Mouse (Mus musculus) c-Kit-positive CD71-negative TER-119-negative erythroid progenitor cells, embryonic 14.5 days (primary cell): ENCODE results near the gene Ccar1.
A peak's percentile ranks its signal among the peaks of the same experiment; 100 is the strongest.
"Not testable (repeated sequence)": the region's sequence is repeated elsewhere in the genome, so short reads cannot be mapped to it uniquely, and the experiment has no call there.

ENCODE experiments used
- DNase-seq: peaks from one replicate; pipeline ENCODE4 v3.0.0-alpha.2; 2013; ENCODE audit warnings: low read depth

Gene Ccar1

GRCm38 (mm10) chr10:62792177-62793090, at the start of gene Ccar1:
Ccar1 (minus strand) TSS chr10:62792286.
- peak; percentile 97 for DNase-seq

- no peak for DNase-seq
These were observed 48.6 kb upstream of the Ccar1 start for GRCm38 (mm10) chr10:62840687-62841086.

GRCm38 (mm10) chr10:62837987-62838386, 45.9 kb upstream of the Ccar1 start:
- DNase-seq: no peak

- no peak for DNase-seq
These were observed 40.7 kb upstream of the Ccar1 start for GRCm38 (mm10) chr10:62832783-62833182.

GRCm38 (mm10) chr10:62831546-62831945, 39.5 kb upstream of the Ccar1 start:
- no peak for DNase-seq

GRCm38 (mm10) chr10:62824474-62824873, 32.4 kb upstream of the Ccar1 start:
- no peak for DNase-seq

- DNase-seq: no peak
These were observed 31.3 kb upstream of the Ccar1 start for GRCm38 (mm10) chr10:62823431-62823830.

GRCm38 (mm10) chr10:62810010-62810409, 17.9 kb upstream of the Ccar1 start:
- no peak for DNase-seq

GRCm38 (mm10) chr10:62808766-62809165, 16.7 kb upstream of the Ccar1 start:
- DNase-seq: no peak

- no peak for DNase-seq
These were observed 16.2 kb upstream of the Ccar1 start for GRCm38 (mm10) chr10:62808316-62808715.

- DNase-seq: peak; percentile 9
These were observed 12.0 kb upstream of the Ccar1 start for GRCm38 (mm10) chr10:62804106-62804505.

GRCm38 (mm10) chr10:62803296-62803695, 11.2 kb upstream of the Ccar1 start:
- DNase-seq: no peak

GRCm38 (mm10) chr10:62794221-62794620, 2.1 kb upstream of the Ccar1 start:
- no peak for DNase-seq

- DNase-seq: peak; percentile 7
These were observed 986 bp upstream of the Ccar1 start for GRCm38 (mm10) chr10:62793091-62793453.

- DNase-seq: peak; percentile 8
These were observed 572 bp downstream of the Ccar1 start for GRCm38 (mm10) chr10:62791251-62792176.

- DNase-seq: not testable (repeated sequence)
These were observed 10.3 kb downstream of the Ccar1 start for GRCm38 (mm10) chr10:62781776-62782175.

- DNase-seq: no peak
These were observed 41.3 kb downstream of the Ccar1 start for GRCm38 (mm10) chr10:62750781-62751180.

GRCm38 (mm10) chr10:62739961-62740737, 51.9 kb downstream of the Ccar1 start:
- DNase-seq: no peak

GRCm38 (mm10) chr10:62736965-62737688, 55.0 kb downstream of the Ccar1 start:
- DNase-seq: no peak

GRCm38 (mm10) chr10:62730826-62731225, 61.3 kb downstream of the Ccar1 start:
- DNase-seq: no peak
